Mouse (Mus musculus): ENCODE measurements around the gene Taf1b. TPM values are rescaled to one million over a fixed set of nuclear protein-coding genes. Genes with fewer than 3 reads are reported as not detected.

Gene Taf1b
- polyA plus RNA-seq, 1 experiment from 2014 or later, result 21.0 TPM

GRCm38 (mm10) chr12:24603266-24603665 is 105.1 kb downstream of the Taf1b start:
- Histone ChIP-seq H3K27me3 (no peaks in the 10 kb centered on the region), H3K4me3 (no peak overlapping the region), H3K9ac (no peak overlapping the region), H3K4me2 (no peak overlapping the region), H3K36me3 (no peaks in the 10 kb centered on the region), H3K4me1 (replicated peaks) (no peaks in the 10 kb centered on the region), H3K9me3 (replicated peaks) (no peaks in the 10 kb centered on the region), H3K27ac (no peak overlapping the region)
- 38% methylated on average over 2 of the region's 2 CpGs for WGBS
- ATAC-seq (replicated peaks; ENCODE audit: insufficient number of reproducible peaks, insufficient read depth, low FRiP score, low read depth), result no peak

- no peaks in the 10 kb centered on the region for H3K27me3 ChIP-seq
- no peaks in the 10 kb centered on the region for H3K9me3 ChIP-seq (replicated peaks)
- H3K4me3 ChIP-seq, result no peak overlapping the region
- 70% methylated on average over 10 of the region's 10 CpGs for WGBS
- no peaks in the 10 kb centered on the region for H3K36me3 ChIP-seq
- no peak for ATAC-seq (replicated peaks; ENCODE audit: insufficient number of reproducible peaks, insufficient read depth, low FRiP score, low read depth)
- H3K9ac ChIP-seq, result no peak overlapping the region
- H3K4me1 ChIP-seq (replicated peaks), result no peaks in the 10 kb centered on the region
- no peak overlapping the region for H3K27ac ChIP-seq
- H3K4me2 ChIP-seq, result no peak overlapping the region
These were observed 108.0 kb downstream of the Taf1b start for GRCm38 (mm10) chr12:24606166-24606565.

Other genes starting within 250 kb of the Taf1b start
- 1.3 and 2.1 TPM in 2 replicates for gene Grhl1, start 73.9 kb downstream of the Taf1b start, polyA plus RNA-seq (2015; fragmentation: Nextera tagmentation; extraction: Ambion mirVana)
- gene Klf11, start 152.9 kb downstream of the Taf1b start, polyA plus RNA-seq (2015; fragmentation: Nextera tagmentation; extraction: Ambion mirVana), result 17.7 and 18.4 TPM in 2 replicates
- gene Cys1, start 183.5 kb downstream of the Taf1b start, polyA plus RNA-seq (2015; fragmentation: Nextera tagmentation; extraction: Ambion mirVana), result 1.4 TPM in 2 replicates
- gene Rrm2, start 209.9 kb downstream of the Taf1b start, polyA plus RNA-seq (2015; fragmentation: Nextera tagmentation; extraction: Ambion mirVana), result 208 and 223 TPM in 2 replicates

Data from heart, embryonic 15.5 days (tissue).